Mouse (Mus musculus): Measurements from ENCODE around the gene Pinlyp.

DNA sequence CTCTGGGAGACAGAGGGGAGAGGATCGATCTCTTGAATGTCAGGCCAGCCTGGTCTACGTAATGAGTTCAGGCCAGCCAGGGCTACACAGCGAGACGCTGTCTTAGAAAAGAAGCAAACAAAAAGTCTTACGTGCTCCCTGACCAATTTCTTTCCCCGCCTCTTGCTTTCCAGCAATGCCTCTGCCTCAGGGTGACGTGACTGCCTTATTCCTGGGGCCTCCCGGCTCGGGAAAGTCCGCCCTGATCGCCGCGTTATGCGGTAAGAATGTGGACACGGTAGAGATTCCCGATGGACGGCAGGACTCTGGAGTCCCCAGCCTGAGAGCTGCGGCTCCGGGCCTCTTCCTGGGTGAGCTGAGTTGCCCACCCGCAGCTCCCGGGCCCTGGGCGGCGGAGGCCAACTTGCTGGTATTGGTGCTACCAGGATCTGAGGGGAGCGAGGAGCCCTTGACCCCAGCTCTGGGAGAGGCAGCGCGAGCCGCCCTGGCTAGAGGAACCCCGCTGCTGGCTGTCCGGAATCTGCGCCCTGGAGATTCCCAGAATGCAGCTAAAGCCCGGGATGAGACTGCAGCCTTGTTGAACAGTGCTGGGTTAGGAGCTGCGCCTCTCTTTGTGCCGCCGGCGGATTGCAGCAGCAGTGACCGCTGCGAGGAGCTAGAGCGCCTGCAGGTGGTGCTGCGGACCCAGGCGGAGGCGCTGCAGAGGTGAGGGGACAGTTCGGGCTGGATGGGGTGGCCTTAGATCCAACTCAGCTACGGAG lies 14.5 kb downstream of the Pinlyp start:
- peak; percentile 82 for TF ChIP-seq CTCF (conservative IDR thresholded peaks at IDR 0.05; ENCODE audit: insufficient read depth, insufficient read length, low read depth, low read length)
- no peak for TF ChIP-seq POLR2A (IDR thresholded peaks at IDR 0.05; ENCODE audit: low read depth, low read length)

Measured in kidney, adult 2 months (tissue).